Comparison of ENCODE assay signal across 8 mouse cellular contexts in genomic region chr5:114784622-114785165, GRCm38 (mm10). TPM values are rescaled to one million over a fixed set of nuclear protein-coding genes. Genes with fewer than 3 reads are reported as not detected.
A peak's percentile ranks its signal among the peaks of the same experiment; 100 is the strongest.
DNase-seq lines count a peak whose midpoint lies in the region; ATAC-seq and TF ChIP-seq lines count a peak whose summit lies in the region.

No protein-coding gene starts in this region.

- ATAC-seq in erythroid progenitor cell, adult 5-6 weeks (replicated peaks; ENCODE audit: low FRiP score, poor library complexity, severe bottlenecking): peak; percentile 35
- ATAC-seq in activated CD4-positive, CD25-positive, alpha-beta regulatory T cell, adult 4 months: no peak

- no peak for TF ChIP-seq CTCF in layer of hippocampus, adult 2 months (conservative IDR thresholded peaks at IDR 0.05)

- H3K4me3 ChIP-seq in layer of hippocampus, adult 2 months: no peak overlapping the region

- DNase-seq in layer of hippocampus, adult 2 months (ENCODE audit: low spot score in 2 of 2): no peak
- no peak for DNase-seq in layer of hippocampus, adult 9-10 months (ENCODE audit: low spot score)
- DNase-seq in liver (peak; percentile 70), MN1 (ENCODE audit: low spot score) (no peak)
- peak; percentile 52 for DNase-seq in skeletal muscle tissue, adult 2 months (ENCODE audit: low read depth, low spot score)
- no peak for DNase-seq in layer of hippocampus, adult 9-11 months

- peak overlapping the region; percentile 75 for H3K27ac ChIP-seq in layer of hippocampus, adult 2 months

RNA-seq across cellular contexts. Expression of gene Git2, which starts 9.4 kb away (rescaled TPM):
- total RNA-seq in layer of hippocampus, adult 2 months (2021): 10 to 100 TPM; 45.7 to 47.5 TPM
- total RNA-seq in erythroid progenitor cell, adult 5-6 weeks (2015; ENCODE audit: low replicate concordance): 57.0 and 59.5 TPM in 2 replicates
- 51.1 and 56.1 TPM in 2 replicates for total RNA-seq in erythroid progenitor cell, adult 5-6 weeks (2017; ENCODE audit: low replicate concordance)
- 100 to 1,000 TPM; 126 to 150 TPM for polyA plus RNA-seq in activated CD4-positive, CD25-positive, alpha-beta regulatory T cell, adult 4 months (2017; shearing (Covaris generic))

RNA-seq across cellular contexts. Expression of gene Ankrd13a, which starts 10.2 kb away (rescaled TPM):
- total RNA-seq in layer of hippocampus, adult 2 months (2021): 10 to 100 TPM; 39.6 to 48.8 TPM
- total RNA-seq in erythroid progenitor cell, adult 5-6 weeks (2015; ENCODE audit: low replicate concordance): 113 and 121 TPM in 2 replicates
- 124 and 147 TPM in 2 replicates for total RNA-seq in erythroid progenitor cell, adult 5-6 weeks (2017; ENCODE audit: low replicate concordance)
- polyA plus RNA-seq in activated CD4-positive, CD25-positive, alpha-beta regulatory T cell, adult 4 months (2017; shearing (Covaris generic)): 10 to 100 TPM; 22.2 to 22.8 TPM

RNA-seq across cellular contexts. Expression of gene 1500011B03Rik, which starts 38.6 kb away (rescaled TPM):
- total RNA-seq in layer of hippocampus, adult 2 months (2021): 100 to 1,000 TPM; 136 to 154 TPM
- total RNA-seq in erythroid progenitor cell, adult 5-6 weeks (2015; ENCODE audit: low replicate concordance): 11.7 and 11.9 TPM in 2 replicates
- 14.5 TPM in 1 of 2 replicates, not detected in the other for total RNA-seq in erythroid progenitor cell, adult 5-6 weeks (2017; ENCODE audit: low replicate concordance)
- polyA plus RNA-seq in activated CD4-positive, CD25-positive, alpha-beta regulatory T cell, adult 4 months (2017; shearing (Covaris generic)): 10 to 100 TPM; 52.5 to 64.1 TPM

Comparison
In these comparisons a context has a peak if more than half of its experiments do, and no peak if none do; other contexts are left out.
1. DNase-seq: peak in liver (single experiment) and skeletal muscle tissue, adult 2 months (single experiment); none in layer of hippocampus, adult 2 months (0 of 2), layer of hippocampus, adult 9-10 months (single experiment), layer of hippocampus, adult 9-11 months (single experiment) and MN1 (single experiment).
2. RNA of gene 1500011B03Rik, which starts 38.6 kb away (total RNA-seq): 136 to 154 TPM in layer of hippocampus, adult 2 months; 11.7 to 14.5 TPM in erythroid progenitor cell, adult 5-6 weeks; every median in the first group is over 4 times any median in the second.